Mouse (Mus musculus) hematopoietic stem cell, adult 5-6 weeks (primary cell): ENCODE results near the gene Pde5a. TPM values are rescaled to one million over a fixed set of nuclear protein-coding genes. Genes with fewer than 3 reads are reported as not detected.

Source experiments
- ATAC-seq, 2 experiments: fragments of 125-278 bp in 1 of 2; replicated peaks in 1 of 2; 2 replicates each; pipeline ENCODE4 v1.8.0; 2016 to 2017; ENCODE audit warnings: inconsistent platforms in 2 of 2, mild to moderate bottlenecking in 2 of 2, moderate number of reproducible peaks in 2 of 2, low read depth in 1 of 2, moderate TSS enrichment in 1 of 2; ENCODE audit not compliant: low FRiP score in 2 of 2, poor library complexity in 2 of 2, severe bottlenecking in 2 of 2, insufficient read depth in 1 of 2, low TSS enrichment in 1 of 2
- total RNA-seq: library from RNA; stranded (forward); fragments of 172-1452, 232-1000 nt; gene quantifications from 2 replicates; pipeline ENCODE4 v1.2.3, GENCODE M21; 2017

The Pde5a gene
- total RNA-seq, 1 experiment from 2014 or later: 5.6 TPM

- ATAC-seq: no peak
These were observed 10.7 kb downstream of the Pde5a start for GRCm38 (mm10) chr3:122739460-122739859.

GRCm38 (mm10) chr3:122744265-122744664 is 15.5 kb downstream of the Pde5a start:
- no peak for ATAC-seq

DNA sequence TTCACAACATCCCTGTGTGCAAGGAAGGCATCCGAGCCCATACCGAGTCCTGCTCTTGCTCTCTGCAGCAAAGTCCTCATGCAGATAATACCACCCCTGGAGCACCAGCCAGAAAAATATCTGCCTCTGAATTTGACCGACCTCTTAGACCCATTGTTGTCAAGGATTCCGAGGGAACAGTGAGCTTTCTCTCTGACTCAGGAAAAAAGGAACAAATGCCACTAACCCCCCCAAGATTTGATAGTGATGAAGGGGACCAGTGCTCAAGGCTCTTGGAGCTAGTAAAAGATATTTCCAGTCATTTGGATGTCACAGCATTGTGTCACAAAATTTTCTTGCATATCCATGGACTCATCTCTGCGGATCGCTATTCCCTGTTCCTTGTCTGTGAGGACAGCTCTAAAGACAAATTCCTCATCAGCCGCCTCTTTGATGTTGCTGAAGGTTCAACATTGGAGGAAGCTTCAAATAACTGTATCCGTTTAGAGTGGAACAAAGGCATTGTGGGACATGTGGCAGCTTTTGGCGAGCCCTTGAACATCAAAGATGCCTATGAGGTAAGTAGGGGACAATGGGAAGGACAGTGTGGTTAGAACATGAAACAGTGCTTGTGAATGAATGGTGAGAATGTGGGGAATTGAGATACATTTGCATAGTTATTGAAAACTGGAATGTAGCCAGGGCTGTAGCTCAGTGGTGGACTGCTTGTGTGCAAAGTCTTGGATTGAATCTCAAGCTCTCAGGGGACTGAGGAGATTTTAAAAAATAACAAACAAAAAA is 19.4 kb downstream of the Pde5a start:
- no peak for ATAC-seq

GRCm38 (mm10) chr3:122763240-122763761 is 34.6 kb downstream of the Pde5a start:
- ATAC-seq: no peak

- no peak for ATAC-seq
These were observed 35.0 kb downstream of the Pde5a start for GRCm38 (mm10) chr3:122763768-122764167.

GRCm38 (mm10) chr3:122766930-122767329 is 38.2 kb downstream of the Pde5a start:
- ATAC-seq: no peak

GRCm38 (mm10) chr3:122767841-122768240 is 39.1 kb downstream of the Pde5a start:
- peak; percentile 56 to 66; a peak in 3 of 4 replicates for ATAC-seq

DNA sequence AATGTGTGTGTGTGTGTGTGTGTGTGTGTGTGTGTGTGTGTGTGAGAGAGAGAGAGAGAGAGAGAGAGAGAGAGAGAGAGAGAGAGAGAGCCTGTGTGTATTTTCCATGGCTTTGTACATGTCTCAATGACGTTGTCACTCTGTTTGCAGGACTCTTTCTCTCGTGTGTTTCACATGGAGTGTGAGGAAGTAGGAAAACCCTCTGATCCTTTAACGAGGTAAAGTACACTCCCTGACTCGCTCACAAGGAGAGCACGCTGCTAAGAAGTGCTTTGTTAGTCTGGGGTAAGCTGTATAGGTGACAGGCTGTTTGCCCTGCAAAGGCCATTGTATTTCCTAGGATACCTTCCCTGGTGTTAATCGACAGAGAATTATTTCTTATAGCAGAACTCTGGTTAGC is 52.7 kb downstream of the Pde5a start:
- ATAC-seq: no peak

- no peak for ATAC-seq
These were observed 55.5 kb downstream of the Pde5a start for GRCm38 (mm10) chr3:122784245-122784644.

- no peak for ATAC-seq
These were observed 59.6 kb downstream of the Pde5a start for GRCm38 (mm10) chr3:122788314-122788713.

DNA sequence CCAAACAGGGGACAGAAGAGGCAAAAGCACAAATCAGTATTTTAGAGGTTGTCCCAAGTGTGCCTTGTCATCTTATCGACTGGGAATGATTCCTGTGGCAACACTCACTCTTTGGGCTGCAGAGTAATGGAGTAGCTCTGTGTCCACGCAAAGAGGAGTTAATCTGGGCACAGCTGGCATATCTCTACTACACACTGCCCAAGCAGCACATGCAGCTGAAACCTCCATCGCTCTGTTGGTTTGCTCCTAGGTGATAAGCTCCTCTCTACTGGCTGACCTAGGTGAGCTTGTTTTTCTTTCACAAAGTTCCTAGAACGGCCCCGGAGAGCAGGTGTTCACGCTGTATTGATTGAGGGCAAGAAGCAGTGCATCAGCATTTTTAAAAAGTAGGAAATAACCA is 60.8 kb downstream of the Pde5a start:
- ATAC-seq: no peak

DNA sequence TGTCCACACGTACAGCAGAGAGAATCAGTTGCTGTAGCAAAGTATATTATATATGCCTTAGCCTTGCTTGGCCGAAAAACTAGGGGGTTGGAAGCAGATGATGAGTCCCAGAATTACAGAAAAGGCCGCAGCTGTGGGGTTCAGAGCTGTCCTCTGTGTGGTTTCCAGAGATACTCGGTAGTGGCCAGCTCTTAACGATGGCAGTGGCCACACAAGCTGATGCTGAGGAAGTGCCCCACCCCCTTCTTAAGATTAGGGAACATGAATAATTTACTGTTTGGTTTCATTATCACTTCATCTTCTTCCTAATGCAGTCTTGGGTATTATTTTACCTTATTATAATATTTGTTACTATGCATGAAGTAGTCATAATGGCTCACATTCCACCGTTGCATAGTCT is 71.3 kb downstream of the Pde5a start:
- peak; percentile 59 to 60; a peak in 3 of 4 replicates for ATAC-seq

DNA sequence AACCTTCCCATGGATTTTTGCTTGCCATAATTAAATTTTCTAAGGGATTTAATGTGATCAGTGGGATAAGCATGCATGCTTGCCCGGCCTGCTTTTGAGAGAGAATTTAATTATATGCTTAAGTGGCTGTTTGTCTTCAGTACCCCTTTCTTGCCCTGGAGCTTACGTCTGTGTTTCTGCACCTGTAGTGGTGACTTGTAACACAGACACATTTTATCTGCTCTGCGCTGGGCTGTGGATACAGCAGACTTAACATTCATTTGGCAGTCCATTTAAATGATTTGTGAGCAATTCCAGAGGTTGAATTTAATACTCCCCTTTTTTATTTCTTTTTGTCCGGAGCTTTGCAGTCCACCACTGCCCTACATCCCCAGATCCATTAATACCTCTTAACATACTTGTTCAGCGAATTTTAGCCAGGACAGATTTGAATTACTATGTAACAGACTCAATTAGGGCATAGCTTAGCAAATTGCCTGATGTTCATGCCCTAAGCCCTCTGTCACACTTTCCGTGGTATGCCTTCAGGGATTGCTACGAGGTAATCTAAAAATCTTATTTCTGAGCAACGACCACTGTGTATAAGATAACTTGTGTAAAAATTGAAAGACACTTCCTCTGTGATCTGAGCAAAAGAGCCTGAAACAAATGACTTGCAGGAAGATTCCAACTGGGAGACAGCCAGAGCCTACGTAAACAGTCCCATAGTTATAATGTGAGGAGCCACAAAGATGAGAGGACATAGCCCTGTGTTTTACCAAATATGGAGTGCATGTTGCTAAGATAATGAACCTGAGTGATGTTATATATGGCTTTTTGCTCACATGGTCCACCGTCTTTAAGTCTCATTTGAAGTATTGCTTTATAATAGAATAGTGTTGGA is 72.0 kb downstream of the Pde5a start:
- ATAC-seq: no peak

GRCm38 (mm10) chr3:122801436-122802221 is 72.9 kb downstream of the Pde5a start:
- no peak for ATAC-seq

GRCm38 (mm10) chr3:122807313-122807712 is 78.6 kb downstream of the Pde5a start:
- ATAC-seq: no peak

DNA sequence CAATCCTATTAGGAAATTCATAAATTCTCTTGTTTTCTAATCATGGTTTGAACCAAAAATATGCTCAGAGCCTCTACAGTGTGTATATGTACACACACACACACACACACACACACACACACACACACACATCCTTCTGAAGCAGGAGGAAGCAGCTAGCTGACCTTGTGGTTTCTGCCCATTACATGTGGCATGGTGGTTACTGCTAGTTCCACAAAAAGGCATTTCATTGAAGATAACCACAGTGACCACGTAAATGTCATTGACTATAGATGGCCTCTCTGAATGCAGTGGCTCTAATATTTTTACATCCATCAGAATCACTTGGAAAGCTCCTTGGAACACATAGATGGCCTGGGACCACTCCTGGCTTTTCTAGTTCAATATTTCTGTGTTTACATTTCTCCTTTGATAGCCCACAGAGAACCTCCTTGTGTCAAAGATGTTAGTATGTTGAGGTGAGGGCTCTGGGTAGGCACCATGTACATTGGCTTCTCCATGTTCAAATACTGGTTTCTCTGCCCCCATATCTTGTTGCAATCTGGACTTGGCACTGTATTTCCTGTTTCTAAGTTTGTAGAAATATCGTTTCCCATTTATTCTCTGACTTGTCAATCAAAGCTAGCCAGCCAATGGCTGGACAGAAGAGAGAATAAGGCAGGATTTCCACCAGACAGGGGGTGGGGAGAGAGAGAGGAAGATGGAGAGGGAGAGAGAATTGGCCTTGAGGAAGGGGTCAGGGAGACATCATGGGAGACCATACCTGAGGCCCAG is 81.5 kb downstream of the Pde5a start:
- peak; percentile 91 to 98 for ATAC-seq

DNA sequence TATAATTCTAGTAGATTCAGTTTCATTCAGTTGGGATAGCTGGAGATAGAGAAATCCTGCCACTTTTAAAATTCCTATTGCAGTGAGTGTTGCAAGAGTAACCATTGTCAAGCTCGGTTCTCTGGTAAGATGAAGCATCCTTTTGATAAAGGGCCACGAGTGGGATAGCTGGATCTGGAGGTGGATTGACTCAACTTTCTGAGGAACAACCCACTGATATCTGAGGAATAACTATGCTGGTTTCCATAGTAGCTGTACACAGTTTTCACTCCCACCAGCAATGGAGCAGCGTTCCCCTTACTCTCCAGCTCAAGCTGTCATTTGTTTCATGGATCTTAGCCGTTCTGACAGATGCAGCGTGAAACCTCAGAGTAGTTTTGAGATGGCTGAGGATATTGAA is 82.2 kb downstream of the Pde5a start:
- ATAC-seq: no peak
